Mouse (Mus musculus) hematopoietic multipotent progenitor cell, adult 10-12 weeks (in vitro differentiated cells): ENCODE data around the gene Myo1b. TPM values are rescaled to one million over a fixed set of nuclear protein-coding genes. Genes with fewer than 3 reads are reported as not detected.

Experiments
- polyA plus RNA-seq: library from polyadenylated mRNA; stranded (reverse); fragments of >175 nt; gene quantifications from 2 replicates; pipeline ENCODE4 v1.2.3, GENCODE M21; 2012; ENCODE audit warnings: low replicate concordance

Myo1b gene
- 0.45 and 1.4 TPM in 2 replicates for polyA plus RNA-seq

DNA sequence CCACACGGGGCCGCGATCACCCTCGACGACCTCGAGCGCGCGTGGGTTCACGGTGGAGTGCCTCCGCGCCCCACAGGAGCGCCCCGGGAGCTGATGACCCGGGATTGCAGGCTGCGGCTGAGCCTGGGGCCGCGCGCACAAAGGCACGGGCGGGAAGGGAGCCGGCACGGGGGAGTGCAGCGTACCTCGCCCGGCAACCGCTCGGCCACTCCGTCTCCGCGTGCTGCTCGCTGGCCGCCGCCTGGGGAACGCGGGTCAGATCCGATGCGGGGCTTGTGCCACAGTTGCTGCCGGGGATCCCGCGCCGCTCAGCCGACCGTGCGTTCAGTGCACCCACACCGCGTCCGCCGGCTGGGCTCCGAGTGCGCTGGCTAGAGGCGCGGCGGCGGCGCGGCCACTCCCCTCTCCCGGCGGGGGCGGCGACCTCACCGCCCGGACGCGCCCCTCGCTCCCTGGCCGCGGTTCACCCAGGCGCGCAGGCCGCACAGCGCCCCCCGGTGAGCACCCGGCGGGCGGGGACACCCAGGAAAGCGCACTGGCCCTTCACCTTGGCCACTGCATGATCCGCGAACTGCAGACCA, at the start of gene Myo1b:
Gene Myo1b, minus strand, starts transcription at position 496 of the 581 bp plus-strand sequence.

Other genes with a start within 250 kb of the Myo1b start
- gene Stat4, start 71.1 kb upstream of the Myo1b start, polyA plus RNA-seq, result 2.2 and 3.6 TPM in 2 replicates
- gene Stat1, start 203.4 kb upstream of the Myo1b start, polyA plus RNA-seq, result 22.0 and 63.7 TPM in 2 replicates